In genomic region chr2:130961851-130962250, GRCm38 (mm10) we compare ENCODE assay signal across 10 mouse cellular contexts. TPM values are rescaled to one million over a fixed set of nuclear protein-coding genes. Genes with fewer than 3 reads are reported as not detected.
DNase-seq lines count a peak whose midpoint lies in the region; ATAC-seq and TF ChIP-seq lines count a peak whose summit lies in the region.
"Had no signal": no experiment of that assay in that cellular context is flagged by ENCODE, and none has a peak within 500 bp of the region (broad histone marks: within the 10 kb centered on the region; RNA-seq: fewer than 3 reads in every experiment).

No protein-coding gene starts in this region.

- H3K27ac ChIP-seq in hindbrain, embryonic 14.5 days: no peak overlapping the region
- no peak overlapping the region for H3K27ac ChIP-seq in hindbrain, embryonic 13.5 days
- H3K27ac ChIP-seq: embryonic facial prominence, embryonic 12.5 days; limb, embryonic 15.5 days had no signal

- H3K4me2 ChIP-seq in hindbrain, embryonic 14.5 days (replicated peaks): no peak overlapping the region
- H3K4me2 ChIP-seq in hindbrain, embryonic 13.5 days: no peak overlapping the region
- H3K4me2 ChIP-seq: embryonic facial prominence, embryonic 12.5 days; limb, embryonic 15.5 days had no signal

- no peak overlapping the region for H3ac ChIP-seq in C2C12 (ENCODE audit: control insufficient read depth, insufficient read length, low read depth)

- TF ChIP-seq CTCF in C2C12 (IDR thresholded peaks at IDR 0.05; ENCODE audit: control insufficient read depth, insufficient read depth, insufficient read length): no peak

- no peaks in the 10 kb centered on the region for H3K4me1 ChIP-seq in hindbrain, embryonic 14.5 days (replicated peaks; ENCODE audit: control insufficient read depth, insufficient read depth, low read length)
- no peaks in the 10 kb centered on the region for H3K4me1 ChIP-seq in hindbrain, embryonic 13.5 days (replicated peaks)
- H3K4me1 ChIP-seq: embryonic facial prominence, embryonic 12.5 days; limb, embryonic 15.5 days had no signal

- H3K79me2 ChIP-seq in C2C12 (ENCODE audit: control insufficient read depth, insufficient read depth): no peaks in the 10 kb centered on the region

- no peaks in the 10 kb centered on the region for H3K27me3 ChIP-seq in hindbrain, embryonic 14.5 days (ENCODE audit: control insufficient read depth, insufficient read depth, low read length)
- no peaks in the 10 kb centered on the region for H3K27me3 ChIP-seq in hindbrain, embryonic 13.5 days
- H3K27me3 ChIP-seq in C2C12 (ENCODE audit: control insufficient read depth, insufficient read depth, insufficient read length): no peaks in the 10 kb centered on the region
- H3K27me3 ChIP-seq: embryonic facial prominence, embryonic 12.5 days; limb, embryonic 15.5 days had no signal

- no peaks in the 10 kb centered on the region for H3K9me3 ChIP-seq in hindbrain, embryonic 14.5 days (ENCODE audit: control insufficient read depth, low read length)
- H3K9me3 ChIP-seq in hindbrain, embryonic 13.5 days: no peaks in the 10 kb centered on the region
- H3K9me3 ChIP-seq: embryonic facial prominence, embryonic 12.5 days; limb, embryonic 15.5 days had no signal

- peak; percentile 78 for DNase-seq in hindbrain, embryonic 14.5 days (ENCODE audit: low spot score)
- DNase-seq in R1 (ENCODE audit: low read depth, low spot score): peak; percentile 68
- DNase-seq in skeletal muscle tissue, adult 2 months (ENCODE audit: low read depth, low spot score): peak; percentile 18
- DNase-seq in frontal cortex, postnatal 10 days (ENCODE audit: low spot score in 2 of 2): no peak
- DNase-seq in frontal cortex, postnatal 36 days (ENCODE audit: low spot score in 2 of 2): no peak

- peaks cover 36% of the 10 kb centered on the region for H3K36me3 ChIP-seq in hindbrain, embryonic 14.5 days (replicated peaks; ENCODE audit: control insufficient read depth, insufficient read depth)
- H3K36me3 ChIP-seq in hindbrain, embryonic 13.5 days: peaks cover 41% of the 10 kb centered on the region
- H3K36me3 ChIP-seq in C2C12 (ENCODE audit: control insufficient read depth, insufficient read depth): peaks cover 6% of the 10 kb centered on the region

- H3K79me3 ChIP-seq in C2C12 (ENCODE audit: low read depth): no peaks in the 10 kb centered on the region

- ATAC-seq in hindbrain, embryonic 14.5 days (ENCODE audit: low FRiP score): no peak
- ATAC-seq in hindbrain, embryonic 13.5 days (ENCODE audit: low FRiP score): no peak
- ATAC-seq in granulocyte monocyte progenitor cell, adult 5-6 weeks (replicated peaks; ENCODE audit: poor library complexity, severe bottlenecking): peak; percentile 46

- H3K9ac ChIP-seq in hindbrain, embryonic 14.5 days: no peak overlapping the region
- no peak overlapping the region for H3K9ac ChIP-seq in hindbrain, embryonic 13.5 days
- H3K9ac ChIP-seq: embryonic facial prominence, embryonic 12.5 days; limb, embryonic 15.5 days had no signal

- no peak overlapping the region for H3K4me3 ChIP-seq in hindbrain, embryonic 14.5 days (replicated peaks; ENCODE audit: low read length)
- H3K4me3 ChIP-seq in hindbrain, embryonic 13.5 days: no peak overlapping the region
- no peak overlapping the region for H3K4me3 ChIP-seq in C2C12 (ENCODE audit: insufficient read depth, poor library complexity, severe bottlenecking)
- H3K4me3 ChIP-seq: embryonic facial prominence, embryonic 12.5 days; limb, embryonic 15.5 days had no signal

TF ChIP-seq in C2C12, 6 proteins besides CTCF, POLR2A, EP300 and RAD21:
- TF ChIP-seq FOSL1 (IDR thresholded peaks at IDR 0.05; ENCODE audit: insufficient read depth, low read length, poor library complexity, severe bottlenecking) (no peak), MAX (IDR thresholded peaks at IDR 0.05) (peak; percentile 53), USF1 (IDR thresholded peaks at IDR 0.05; ENCODE audit: low read depth) (no peak)

RNA-seq across cellular contexts. Expression of gene Atrn, which starts 55.6 kb away (rescaled TPM):
- 22.7 and 22.9 TPM in 2 replicates for polyA plus RNA-seq in hindbrain, embryonic 14.5 days (2014; fragmentation: Nextera tagmentation; extraction: Ambion mirVana)
- 12.0 and 12.1 TPM in 2 replicates for polyA plus RNA-seq in hindbrain, embryonic 13.5 days (2015; fragmentation: Nextera tagmentation; extraction: Ambion mirVana)
- 5.6 TPM for polyA plus RNA-seq in C2C12 (2012; fragmentation: generic; extraction: Trizol)
- total RNA-seq in granulocyte monocyte progenitor cell, adult 5-6 weeks (2014; fragmentation: Nextera tagmentation): 37.3 and 38.9 TPM in 2 replicates
- total RNA-seq in granulocyte monocyte progenitor cell, adult 5-6 weeks (2017): 37.7 and 37.8 TPM in 2 replicates

RNA-seq across cellular contexts. Expression of gene 4930402H24Rik, which starts 55.6 kb away (rescaled TPM):
- 92.5 and 99.6 TPM in 2 replicates for polyA plus RNA-seq in hindbrain, embryonic 14.5 days (2014; fragmentation: Nextera tagmentation; extraction: Ambion mirVana)
- 96.1 and 104 TPM in 2 replicates for polyA plus RNA-seq in hindbrain, embryonic 13.5 days (2015; fragmentation: Nextera tagmentation; extraction: Ambion mirVana)
- polyA plus RNA-seq in C2C12 (2012; fragmentation: generic; extraction: Trizol): 11.7 TPM
- 10.5 and 19.0 TPM in 2 replicates for total RNA-seq in granulocyte monocyte progenitor cell, adult 5-6 weeks (2014; fragmentation: Nextera tagmentation)
- 5.3 and 8.6 TPM in 2 replicates for total RNA-seq in granulocyte monocyte progenitor cell, adult 5-6 weeks (2017)

Comparison
In these comparisons a context has a peak if more than half of its experiments do, and no peak if none do; other contexts are left out.
1. DNase-seq: peak in hindbrain, embryonic 14.5 days (single experiment), R1 (single experiment) and skeletal muscle tissue, adult 2 months (single experiment); none in frontal cortex, postnatal 10 days (0 of 2) and frontal cortex, postnatal 36 days (0 of 2).